Mouse (Mus musculus): Measurements from ENCODE around the gene Zxdc. TPM values are rescaled to one million over a fixed set of nuclear protein-coding genes. Genes with fewer than 3 reads are reported as not detected.

Zxdc gene
- polyA plus RNA-seq (2012; rRNA removed), result 22.9 and 24.0 TPM in 2 replicates

- TF ChIP-seq POLR2A (IDR thresholded peaks at IDR 0.05; ENCODE audit: borderline replicate concordance, extremely low read depth, insufficient read depth, insufficient read length, poor library complexity, severe bottlenecking) (peak; percentile 81), CTCF (IDR thresholded peaks at IDR 0.05; ENCODE audit: borderline replicate concordance, extremely low read depth, insufficient read depth, insufficient read length) (no peak)
- DNase-seq (ENCODE audit: low read depth), result peak; percentile 99
Observed at GRCm38 (mm10) chr6:90368976-90369724, at the start of gene Zxdc. Zxdc (plus strand) TSS chr6:90369492.

- no peak for DNase-seq (ENCODE audit: low read depth)
- TF ChIP-seq POLR2A (IDR thresholded peaks at IDR 0.05; ENCODE audit: borderline replicate concordance, extremely low read depth, insufficient read depth, insufficient read length, poor library complexity, severe bottlenecking) (no peak), CTCF (IDR thresholded peaks at IDR 0.05; ENCODE audit: borderline replicate concordance, extremely low read depth, insufficient read depth, insufficient read length) (no peak)
Observed at GRCm38 (mm10) chr6:90320429-90320828, 48.9 kb upstream of the Zxdc start.

- no peak for DNase-seq (ENCODE audit: low read depth)
- TF ChIP-seq POLR2A (IDR thresholded peaks at IDR 0.05; ENCODE audit: borderline replicate concordance, extremely low read depth, insufficient read depth, insufficient read length, poor library complexity, severe bottlenecking) (no peak), CTCF (IDR thresholded peaks at IDR 0.05; ENCODE audit: borderline replicate concordance, extremely low read depth, insufficient read depth, insufficient read length) (no peak)
Observed at GRCm38 (mm10) chr6:90321811-90322210, 47.5 kb upstream of the Zxdc start.

GRCm38 (mm10) chr6:90324026-90324425 is 45.3 kb upstream of the Zxdc start:
- DNase-seq (ENCODE audit: low read depth), result peak; percentile 44
- no peak for TF ChIP-seq POLR2A (IDR thresholded peaks at IDR 0.05; ENCODE audit: borderline replicate concordance, extremely low read depth, insufficient read depth, insufficient read length, poor library complexity, severe bottlenecking)
- no peak for TF ChIP-seq CTCF (IDR thresholded peaks at IDR 0.05; ENCODE audit: borderline replicate concordance, extremely low read depth, insufficient read depth, insufficient read length)

- TF ChIP-seq POLR2A (IDR thresholded peaks at IDR 0.05; ENCODE audit: borderline replicate concordance, extremely low read depth, insufficient read depth, insufficient read length, poor library complexity, severe bottlenecking), result no peak
- TF ChIP-seq CTCF (IDR thresholded peaks at IDR 0.05; ENCODE audit: borderline replicate concordance, extremely low read depth, insufficient read depth, insufficient read length), result no peak
- no peak for DNase-seq (ENCODE audit: low read depth)
Observed at GRCm38 (mm10) chr6:90324463-90324862, 44.8 kb upstream of the Zxdc start.

GRCm38 (mm10) chr6:90324991-90325390 is 44.3 kb upstream of the Zxdc start, which contains the start of gene Chst13:
Chst13 (minus strand) TSS chr6:90325185.
- TF ChIP-seq POLR2A (IDR thresholded peaks at IDR 0.05; ENCODE audit: borderline replicate concordance, extremely low read depth, insufficient read depth, insufficient read length, poor library complexity, severe bottlenecking) (no peak), CTCF (IDR thresholded peaks at IDR 0.05; ENCODE audit: borderline replicate concordance, extremely low read depth, insufficient read depth, insufficient read length) (no peak)
- DNase-seq (ENCODE audit: low read depth), result peak; percentile 17

GRCm38 (mm10) chr6:90327670-90328069 is 41.6 kb upstream of the Zxdc start:
- peak; percentile 30 for DNase-seq (ENCODE audit: low read depth)
- no peak for TF ChIP-seq POLR2A (IDR thresholded peaks at IDR 0.05; ENCODE audit: borderline replicate concordance, extremely low read depth, insufficient read depth, insufficient read length, poor library complexity, severe bottlenecking)
- peak; percentile 58; the same call in 1 of the 2 replicates for TF ChIP-seq CTCF (IDR thresholded peaks at IDR 0.05; ENCODE audit: borderline replicate concordance, extremely low read depth, insufficient read depth, insufficient read length)

- peak; percentile 88 for DNase-seq (ENCODE audit: low read depth)
- no peak for TF ChIP-seq POLR2A (IDR thresholded peaks at IDR 0.05; ENCODE audit: borderline replicate concordance, extremely low read depth, insufficient read depth, insufficient read length, poor library complexity, severe bottlenecking)
- no peak for TF ChIP-seq CTCF (IDR thresholded peaks at IDR 0.05; ENCODE audit: borderline replicate concordance, extremely low read depth, insufficient read depth, insufficient read length)
Observed at GRCm38 (mm10) chr6:90329953-90330352, 39.3 kb upstream of the Zxdc start.

- no peak for DNase-seq (ENCODE audit: low read depth)
Observed at GRCm38 (mm10) chr6:90332561-90333425, 36.5 kb upstream of the Zxdc start, which contains the start of gene Uroc1. Uroc1 (plus strand) TSS chr6:90333284.

GRCm38 (mm10) chr6:90334244-90334643 is 35.0 kb upstream of the Zxdc start:
- TF ChIP-seq CTCF (IDR thresholded peaks at IDR 0.05; ENCODE audit: borderline replicate concordance, extremely low read depth, insufficient read depth, insufficient read length), result no peak
- DNase-seq (ENCODE audit: low read depth), result no peak

More at GRCm38 (mm10) chr6:90332561-90333425, 36.5 kb upstream of the Zxdc start, which contains the start of gene Uroc1:
- TF ChIP-seq POLR2A (IDR thresholded peaks at IDR 0.05; ENCODE audit: borderline replicate concordance, extremely low read depth, insufficient read depth, insufficient read length, poor library complexity, severe bottlenecking), result no peak
- TF ChIP-seq CTCF (IDR thresholded peaks at IDR 0.05; ENCODE audit: borderline replicate concordance, extremely low read depth, insufficient read depth, insufficient read length), result no peak

GRCm38 (mm10) chr6:90342343-90342742 is 26.9 kb upstream of the Zxdc start:
- TF ChIP-seq CTCF (IDR thresholded peaks at IDR 0.05; ENCODE audit: borderline replicate concordance, extremely low read depth, insufficient read depth, insufficient read length) (no peak), POLR2A (IDR thresholded peaks at IDR 0.05; ENCODE audit: borderline replicate concordance, extremely low read depth, insufficient read depth, insufficient read length, poor library complexity, severe bottlenecking) (no peak)
- no peak for DNase-seq (ENCODE audit: low read depth)
